Mouse (Mus musculus): ENCODE measurements around the gene Trpm6.

GRCm38 (mm10) chr19:18888491-18889116 is 138.8 kb downstream of the Trpm6 start:
- TF ChIP-seq CTCF (IDR thresholded peaks at IDR 0.05; ENCODE audit: low read depth) = no peak
- no peak for TF ChIP-seq EP300 (optimal IDR thresholded peaks at IDR 0.05)

Measured in stomach, postnatal 0 days (tissue).